Mouse (Mus musculus): ENCODE data around the gene Amotl2. TPM values are rescaled to one million over a fixed set of nuclear protein-coding genes. Genes with fewer than 3 reads are reported as not detected.
"Not testable (repeated sequence)": the region's sequence is repeated elsewhere in the genome, so short reads cannot be mapped to it uniquely, and the experiment has no call there.

Amotl2 gene
- polyA plus RNA-seq, 2 experiments from 2014 or later = not detected

DNA sequence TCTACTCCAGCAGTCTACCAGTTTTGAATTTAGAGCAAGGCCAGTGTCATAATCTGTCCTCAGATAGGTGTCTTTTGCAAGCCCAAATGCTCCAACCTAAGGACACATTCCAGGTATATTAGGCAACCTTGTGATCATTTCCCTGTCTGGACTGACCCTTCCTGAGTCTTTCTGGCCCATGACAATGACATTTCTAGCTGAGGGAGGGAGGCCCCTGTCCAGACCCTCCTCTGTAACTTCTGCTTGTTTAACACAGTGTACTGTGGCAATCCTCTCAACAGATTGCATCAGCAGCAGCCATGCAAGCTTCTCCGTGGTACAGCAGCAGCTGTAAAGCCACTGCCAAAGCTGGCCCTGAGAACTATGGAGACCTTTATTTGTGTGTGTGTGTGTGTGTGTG, 19.5 kb downstream of the Amotl2 start:
- ATAC-seq = no peak

DNA sequence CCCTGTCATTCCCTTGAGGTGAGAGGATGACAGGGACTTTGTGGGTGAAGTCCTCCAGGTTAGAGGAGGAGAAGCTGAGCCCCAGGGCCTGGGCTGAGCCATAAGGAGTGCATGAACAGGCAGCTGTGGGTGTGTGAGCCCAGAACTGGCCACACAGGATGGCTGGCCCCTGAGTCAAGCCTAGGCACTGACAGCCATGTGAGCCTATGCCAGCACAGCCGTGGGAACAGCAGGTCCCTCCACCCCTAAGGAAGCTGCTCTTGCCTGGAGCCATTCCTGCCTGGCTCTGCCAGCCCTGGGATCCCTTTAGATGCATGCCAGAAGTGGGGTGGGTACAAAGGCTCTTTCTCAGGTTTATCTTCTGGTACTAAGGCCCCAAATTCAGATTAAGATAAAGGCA, 20.9 kb downstream of the Amotl2 start:
- ATAC-seq = no peak

DNA sequence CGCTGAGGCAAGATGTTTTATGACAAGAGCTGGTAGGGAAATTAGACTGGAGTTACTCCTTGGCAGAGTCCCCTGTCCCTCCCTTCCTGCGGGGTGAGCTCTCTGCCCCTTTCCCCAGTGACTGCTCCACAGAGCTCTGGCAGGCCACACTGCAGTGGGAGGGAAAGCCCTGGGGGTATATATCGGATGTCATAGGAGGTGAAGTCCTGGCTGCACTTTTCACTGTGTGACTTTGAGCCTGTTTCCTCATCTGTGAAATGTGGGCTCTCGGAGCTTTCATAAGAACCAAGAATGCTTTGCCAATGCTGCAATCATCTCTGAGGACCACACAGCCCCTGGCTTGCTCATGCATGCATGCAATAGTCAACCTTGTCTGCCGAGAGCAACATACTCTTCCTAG, 30.3 kb downstream of the Amotl2 start:
- no peak for ATAC-seq

DNA sequence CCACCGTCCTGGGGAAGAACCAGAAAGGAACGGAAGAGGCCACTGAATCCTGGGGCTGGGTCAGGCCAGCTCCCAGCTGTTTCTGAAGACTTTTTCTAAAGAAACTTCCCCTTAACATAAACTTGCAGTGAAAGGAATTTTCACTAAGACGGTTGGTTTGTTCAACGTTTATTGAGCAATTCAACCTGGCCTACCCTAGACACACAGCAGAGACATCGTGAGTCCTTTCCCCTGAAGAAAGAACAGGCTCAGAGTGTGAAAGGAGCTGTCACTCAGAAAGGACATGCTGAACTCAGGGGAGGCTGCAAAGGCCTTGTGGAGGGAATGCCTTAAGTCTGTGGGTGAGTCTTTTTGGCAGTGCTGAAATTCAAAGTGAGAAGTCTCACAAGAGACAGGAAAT, 31.4 kb downstream of the Amotl2 start:
- ATAC-seq = no peak

DNA sequence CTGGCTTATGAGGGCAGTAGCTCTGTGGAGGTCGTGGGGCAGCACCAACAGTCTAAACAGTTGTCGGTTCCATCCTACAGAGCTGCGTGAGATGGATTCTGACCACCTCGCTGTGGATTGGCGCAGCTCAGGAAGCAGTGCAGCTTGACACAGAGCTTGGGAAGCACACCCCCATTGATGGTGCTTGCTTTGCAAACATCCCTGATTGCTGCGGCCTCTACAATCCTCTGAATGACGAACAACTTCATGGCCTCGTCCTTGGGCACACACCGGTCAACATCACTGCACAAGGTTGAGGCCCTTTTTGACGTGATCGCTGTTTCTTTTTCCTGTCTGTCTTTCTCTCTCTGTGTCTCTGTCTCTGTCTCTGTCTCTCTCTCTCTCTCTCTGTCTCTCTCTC, 32.7 kb downstream of the Amotl2 start:
- ATAC-seq = no peak

DNA sequence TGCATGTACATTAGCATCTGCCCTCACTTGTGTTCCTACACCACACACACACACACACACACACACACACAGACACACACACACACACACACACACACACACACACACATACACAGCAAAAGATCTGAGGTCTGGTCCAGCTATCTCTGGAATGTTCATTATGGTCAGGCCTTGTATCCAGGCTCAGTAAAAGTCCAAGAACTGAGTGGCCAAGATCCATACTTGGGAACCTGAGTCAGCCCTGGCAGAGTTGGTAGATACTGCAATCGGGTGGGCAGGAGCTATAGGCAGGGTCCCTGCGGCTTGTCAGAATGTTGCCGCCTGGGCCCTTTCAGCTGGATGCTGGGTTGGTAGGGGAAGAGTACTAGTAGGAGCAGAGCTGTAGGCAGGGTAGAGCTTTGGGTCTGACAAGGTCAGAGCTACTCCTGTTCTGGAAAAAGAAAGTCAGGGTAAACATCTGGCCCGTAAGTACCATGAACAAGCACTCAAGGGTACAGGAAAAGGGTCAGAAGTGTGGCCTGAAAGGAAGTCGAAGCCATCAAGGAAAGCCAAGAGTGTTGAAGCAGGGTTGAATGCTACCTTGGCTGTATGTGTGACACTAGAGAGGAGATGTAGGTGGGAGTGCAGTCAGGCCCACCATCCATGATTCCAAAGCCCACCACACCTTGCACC, 35.3 kb downstream of the Amotl2 start:
- no peak for ATAC-seq

DNA sequence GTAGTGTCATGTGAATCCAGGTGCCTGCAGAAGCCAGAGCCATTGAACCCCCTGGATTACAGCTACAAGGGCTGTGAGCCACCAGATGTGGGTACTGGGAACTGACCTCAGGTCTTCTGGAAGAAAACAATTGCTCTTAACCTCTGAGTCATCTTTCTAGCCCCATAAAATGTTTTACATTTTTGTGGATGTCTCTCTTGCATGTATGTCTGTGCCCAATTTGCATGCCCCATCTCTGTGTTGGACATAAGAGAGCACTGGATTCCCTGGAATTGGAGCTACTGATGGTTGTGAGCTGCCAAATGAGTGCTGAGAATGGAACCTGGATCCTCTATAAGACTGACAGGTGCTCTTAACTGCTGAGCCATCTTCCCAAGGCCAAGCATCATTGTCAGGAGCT, 36.8 kb downstream of the Amotl2 start:
- no peak for ATAC-seq

DNA sequence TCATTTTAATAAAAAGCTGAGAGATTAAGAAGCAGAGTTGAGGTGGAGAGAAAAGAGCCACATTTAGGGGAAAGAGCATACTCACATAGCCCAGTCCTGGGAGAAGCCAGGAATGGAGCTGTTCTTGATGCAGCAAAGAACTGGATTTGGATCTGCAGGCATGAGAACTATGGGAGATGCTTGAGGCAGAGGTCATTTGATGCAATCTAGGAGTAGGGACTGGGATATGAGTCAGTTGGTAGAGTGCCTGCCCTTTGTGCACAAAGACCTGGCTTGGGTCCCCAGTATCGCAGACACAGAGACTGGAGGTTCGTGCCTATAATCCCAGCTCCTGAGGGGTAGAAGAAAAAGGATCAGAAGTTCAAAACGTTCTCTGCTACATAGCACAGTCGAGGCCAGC, 38.7 kb downstream of the Amotl2 start:
- no peak for ATAC-seq

DNA sequence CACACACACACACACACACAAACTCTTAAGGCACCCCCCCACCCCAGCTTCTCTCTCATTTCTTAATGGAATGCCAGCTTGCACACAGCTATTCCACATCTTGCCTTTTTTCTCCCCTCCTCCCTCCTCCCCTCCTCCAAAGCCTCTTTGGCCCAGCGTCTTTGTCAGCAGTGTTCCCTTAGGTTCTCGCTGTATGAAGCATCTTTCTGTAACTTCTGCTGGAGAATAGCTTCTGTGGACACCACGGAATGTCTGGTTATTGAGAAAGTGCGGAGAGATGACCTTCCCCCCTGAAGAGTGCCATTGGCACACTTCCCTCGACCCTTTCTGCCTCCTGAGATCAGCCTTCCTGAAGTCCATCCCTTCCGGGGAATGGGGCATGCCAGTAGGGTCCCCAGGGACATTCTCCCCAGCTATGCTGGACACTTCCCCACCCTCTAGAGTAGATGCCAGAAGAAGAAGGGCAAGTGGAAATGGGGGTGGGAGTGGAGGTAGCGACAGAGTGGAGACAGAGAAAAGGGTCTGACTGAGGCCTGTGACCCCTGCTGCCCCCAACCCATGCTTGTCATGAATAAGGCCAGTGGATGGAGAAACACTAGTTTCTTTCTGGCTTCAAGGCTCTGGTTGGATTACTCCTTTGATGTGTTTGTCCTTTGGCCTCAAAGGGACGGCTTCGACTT, 39.3 kb downstream of the Amotl2 start:
- ATAC-seq = no peak

DNA sequence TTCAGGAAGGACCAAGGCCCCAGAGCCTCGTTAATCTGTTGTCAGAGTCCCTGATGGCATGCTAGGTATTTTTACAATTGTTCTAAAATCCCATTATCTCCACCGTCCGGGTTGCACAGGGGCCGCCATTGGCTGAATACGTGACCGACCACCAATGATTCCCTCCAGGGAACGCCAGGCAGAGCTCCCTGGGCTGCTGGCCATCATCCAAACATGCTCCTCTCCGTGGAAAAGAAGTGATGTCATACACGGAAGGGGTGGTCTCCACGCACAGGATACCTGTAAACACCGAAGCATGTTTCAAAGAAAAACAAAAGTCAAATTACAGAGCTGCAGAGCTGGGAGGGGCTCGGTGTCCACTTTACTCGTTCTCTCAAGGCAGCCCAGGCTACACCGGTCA, 39.9 kb downstream of the Amotl2 start:
- no peak for ATAC-seq

DNA sequence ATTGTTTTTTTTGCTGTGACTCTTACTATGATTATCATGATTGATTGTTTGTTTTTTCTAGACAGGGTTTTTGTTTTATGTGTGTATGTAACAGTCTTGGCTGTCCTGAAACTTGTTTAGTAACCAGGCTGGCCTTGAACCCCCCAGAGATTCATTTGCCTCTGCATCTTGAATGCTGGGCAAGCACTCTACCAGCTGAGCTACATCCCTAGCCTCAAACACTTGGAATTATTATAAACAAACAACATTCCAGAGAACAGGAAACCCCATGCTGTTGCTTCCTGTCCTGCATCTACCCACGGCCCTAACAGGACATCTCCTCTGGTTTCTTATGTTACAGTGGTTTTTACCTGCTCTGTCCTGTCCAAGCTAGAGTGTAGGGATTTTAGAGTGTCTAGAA, 42.4 kb downstream of the Amotl2 start:
- ATAC-seq = no peak

DNA sequence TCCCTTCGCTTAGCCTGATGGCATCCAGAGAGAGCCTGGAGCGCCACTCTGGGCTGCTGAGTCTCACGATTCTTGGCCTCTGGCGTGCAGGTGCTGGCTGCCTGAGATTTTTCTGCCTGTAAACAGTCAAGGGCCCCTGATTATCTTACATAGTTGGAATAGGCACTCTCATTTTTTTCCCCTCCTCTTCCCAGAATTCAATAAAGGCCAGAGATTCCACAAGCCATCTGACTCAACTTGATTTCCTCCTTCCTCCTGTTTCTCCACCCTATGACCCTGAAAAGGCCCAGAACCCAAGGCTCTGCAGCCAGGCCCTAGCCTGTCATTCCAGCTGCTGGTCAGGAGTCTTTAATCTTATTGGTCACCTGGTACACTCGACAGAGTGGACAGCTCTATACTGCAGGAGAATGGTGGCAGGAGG, 43.1 kb downstream of the Amotl2 start:
- ATAC-seq = no peak

DNA sequence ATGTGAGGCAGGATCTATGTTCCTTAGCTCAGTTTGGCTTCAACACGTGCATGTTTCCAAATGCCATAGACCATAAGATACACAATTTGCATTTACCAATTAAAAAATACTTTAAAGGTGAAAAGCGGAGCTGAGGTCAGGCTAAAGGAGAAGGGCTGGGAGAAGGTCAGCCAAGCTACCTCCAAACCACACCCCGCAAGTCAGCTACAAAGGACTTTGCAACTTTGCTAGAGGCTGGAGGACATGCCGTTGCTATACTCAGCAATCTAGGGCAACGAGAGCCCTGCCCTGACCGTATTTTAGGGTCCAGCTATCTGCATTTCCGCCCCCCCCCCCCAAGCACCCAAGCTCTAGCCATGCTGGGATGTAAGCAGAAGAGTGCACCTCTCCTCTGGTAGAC, 45.1 kb downstream of the Amotl2 start:
- no peak for ATAC-seq

DNA sequence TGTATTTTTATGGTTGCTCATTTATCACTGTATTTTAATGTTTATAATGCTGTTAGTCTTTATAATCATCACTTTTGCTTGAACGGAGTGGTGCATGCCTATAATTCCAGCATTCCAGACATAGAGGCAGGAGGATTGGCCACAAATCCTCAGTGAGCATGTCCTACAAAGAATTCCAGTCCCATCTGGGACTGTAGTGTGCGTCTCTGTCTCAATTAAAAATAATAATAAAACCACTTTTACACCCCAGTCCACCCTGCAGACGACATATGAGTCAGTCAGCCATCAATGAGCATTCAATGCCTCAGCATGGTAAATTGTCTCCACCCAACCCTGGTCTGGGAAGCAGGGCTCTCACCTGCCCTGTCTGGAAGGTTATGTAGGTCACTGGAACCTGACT, 46.4 kb downstream of the Amotl2 start:
- no peak for ATAC-seq

DNA sequence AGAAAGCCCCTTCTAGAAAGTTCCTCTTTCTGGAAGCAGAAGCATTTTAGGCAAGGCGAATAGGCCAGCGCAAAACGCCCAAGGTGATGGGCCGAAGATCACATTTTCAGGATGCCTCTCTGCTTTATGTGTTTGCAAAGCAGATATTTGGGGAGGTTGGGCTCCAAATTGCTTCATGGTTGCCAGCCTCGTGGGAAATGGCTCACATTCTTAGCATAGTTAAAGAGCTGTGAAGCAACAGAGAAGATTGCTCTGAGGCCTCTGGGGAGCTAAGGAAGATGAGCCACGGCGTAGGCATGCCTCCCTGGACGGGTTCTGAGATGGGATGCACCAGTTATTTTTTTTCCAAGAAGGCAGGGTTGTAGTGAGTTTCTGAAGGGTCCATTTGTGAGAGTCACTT, 47.0 kb downstream of the Amotl2 start:
- no peak for ATAC-seq

DNA sequence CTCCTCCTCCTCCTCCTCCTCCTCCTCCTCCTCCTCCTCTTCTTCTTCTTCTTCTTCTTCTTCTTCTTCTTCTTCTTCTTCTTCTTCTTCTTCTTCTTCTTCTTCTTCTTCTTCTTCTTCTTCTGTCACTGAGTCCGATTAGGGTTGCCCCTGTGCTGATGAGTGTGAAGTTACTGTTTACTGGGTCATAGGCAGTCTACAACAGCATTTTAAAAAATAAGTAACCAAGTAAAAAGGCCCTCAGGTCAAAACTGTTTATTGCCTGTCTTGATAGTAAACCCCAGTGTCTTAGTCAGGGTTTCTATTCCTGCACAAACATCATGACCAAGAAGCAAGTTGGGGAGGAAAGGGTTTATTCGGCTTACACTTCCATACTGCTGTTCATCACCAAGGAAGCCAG, 48.1 kb downstream of the Amotl2 start:
- not testable (repeated sequence) for ATAC-seq

DNA sequence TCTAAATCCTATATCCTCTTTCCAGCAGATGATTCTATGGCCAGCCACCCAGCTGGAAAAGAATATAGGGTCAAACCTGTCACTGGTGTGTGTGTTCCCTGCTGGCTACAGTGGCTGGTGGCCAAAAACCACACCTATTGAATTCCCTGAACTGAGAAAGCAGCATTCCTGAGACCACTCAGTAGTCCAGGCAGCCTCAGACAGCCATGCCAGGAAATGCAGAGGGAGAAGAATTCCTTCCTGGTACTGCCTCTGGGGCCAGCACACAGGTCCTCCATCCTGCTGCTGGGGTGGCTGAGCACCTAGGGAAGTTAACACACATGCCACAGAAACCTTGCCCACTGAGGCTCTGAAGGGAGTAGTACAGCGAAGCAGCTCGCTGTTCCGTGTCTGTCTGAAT, 50.3 kb downstream of the Amotl2 start:
- no peak for ATAC-seq

DNA sequence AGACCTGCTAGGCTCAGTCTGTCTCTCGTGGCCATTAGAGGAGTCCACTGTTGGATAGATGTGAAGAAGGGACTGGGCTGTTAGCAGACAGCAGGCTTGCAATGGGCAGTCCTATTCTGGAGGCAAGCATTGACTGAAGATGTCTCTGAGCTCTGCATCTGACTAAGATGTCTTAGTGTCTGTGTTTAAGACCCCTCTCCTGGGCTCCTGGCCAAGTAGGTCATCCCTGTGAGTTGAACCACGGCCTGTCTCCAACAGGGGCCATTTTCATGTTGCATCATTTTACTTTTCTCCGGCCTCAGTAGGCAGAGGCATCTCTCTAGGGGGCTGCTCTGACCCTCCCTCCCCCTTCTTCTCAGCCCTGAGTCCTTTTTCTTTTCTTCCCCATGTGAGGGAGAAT, 52.8 kb downstream of the Amotl2 start:
- ATAC-seq = no peak

DNA sequence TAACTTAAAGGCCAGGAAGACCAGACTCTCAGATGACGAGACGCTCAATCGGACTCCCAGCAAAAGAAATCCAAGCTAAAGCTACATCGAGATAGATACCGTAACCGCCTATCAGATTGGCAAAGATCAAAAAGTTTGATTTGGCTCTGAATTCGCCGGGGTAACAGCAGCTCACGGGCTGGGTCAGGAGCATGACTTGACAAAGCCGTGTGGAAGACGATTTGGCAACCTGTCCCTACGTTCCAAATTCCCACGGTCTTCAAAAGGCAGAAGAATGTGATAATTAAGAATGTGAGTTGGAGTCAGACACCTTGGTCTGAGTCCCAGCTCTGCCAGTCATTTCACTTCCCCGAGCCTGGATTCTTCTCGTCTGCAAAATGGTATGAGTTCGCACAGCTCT, 53.7 kb downstream of the Amotl2 start:
- no peak for ATAC-seq

DNA sequence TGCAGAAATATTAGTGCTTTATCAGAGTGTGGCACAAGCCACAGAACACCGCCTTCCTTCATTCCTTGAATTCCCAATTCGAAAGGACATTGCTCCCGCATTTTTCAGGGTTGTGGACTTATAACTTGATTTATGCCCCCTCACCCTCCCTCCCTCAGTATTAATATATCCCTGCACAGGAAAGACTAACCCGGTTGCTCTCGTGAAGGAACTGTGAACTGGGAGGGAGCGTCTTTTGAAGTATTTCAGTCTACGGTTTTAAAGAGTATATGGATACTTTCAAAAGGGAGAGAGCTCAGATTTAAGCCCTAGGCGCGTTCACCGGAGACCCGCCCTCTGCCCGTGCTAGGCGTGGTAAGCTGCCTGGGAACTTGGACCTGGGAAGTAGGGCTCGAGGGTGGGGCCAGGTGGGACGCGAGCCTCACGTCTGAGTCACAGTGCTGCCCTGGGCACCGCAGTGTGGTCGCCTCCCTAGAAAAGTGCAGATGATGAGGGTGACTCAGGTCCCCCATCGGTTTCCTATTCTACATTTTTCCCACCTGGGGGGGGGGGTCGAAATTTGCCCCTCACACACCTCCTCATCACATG, 54.9 kb downstream of the Amotl2 start:
- no peak for ATAC-seq

DNA sequence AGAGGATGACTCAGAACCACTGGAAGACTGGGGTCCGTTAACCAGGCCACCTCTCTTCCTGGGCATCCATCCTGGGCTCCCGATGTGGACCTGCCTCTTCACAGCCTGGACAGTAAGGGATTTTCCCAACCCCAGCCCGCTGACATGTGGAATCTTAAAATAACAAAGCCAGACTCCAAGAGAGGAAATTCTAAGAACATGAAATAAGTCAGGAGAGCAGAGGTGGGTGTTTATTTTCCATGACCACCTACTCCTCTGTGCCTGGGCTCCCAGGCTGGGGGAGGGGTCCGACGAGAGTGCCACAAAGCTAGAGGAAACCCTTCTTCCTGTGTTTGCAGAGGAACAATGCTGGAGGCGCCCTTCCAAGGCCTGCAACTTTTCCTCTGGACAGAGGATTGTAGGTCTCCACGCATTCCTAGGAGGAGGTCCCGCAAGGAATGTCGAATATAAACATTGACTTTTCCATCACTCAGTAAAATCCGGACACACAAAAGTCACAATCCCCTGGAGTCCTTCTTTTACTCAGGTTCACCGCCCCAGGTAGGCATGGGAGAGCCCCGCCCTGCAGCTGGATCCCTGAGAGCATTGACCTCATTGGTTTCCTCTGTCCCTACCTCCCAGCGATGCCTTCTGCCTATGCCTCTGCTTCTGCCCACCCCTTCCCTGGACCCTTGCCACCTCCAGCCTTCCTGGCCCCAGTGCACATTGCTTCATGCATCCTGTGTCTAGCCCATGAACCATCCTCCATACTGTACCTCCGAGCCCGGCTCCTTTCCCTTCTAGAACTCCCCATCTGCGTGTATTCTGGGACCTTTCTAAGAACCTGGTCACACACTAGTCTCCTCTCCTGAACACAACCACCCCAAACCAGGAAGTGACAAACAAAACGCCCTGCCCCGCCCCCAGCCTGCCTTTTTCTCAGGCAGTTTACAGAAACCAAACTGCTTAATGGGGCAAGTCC, 61.4 kb downstream of the Amotl2 start:
- no peak for ATAC-seq

DNA sequence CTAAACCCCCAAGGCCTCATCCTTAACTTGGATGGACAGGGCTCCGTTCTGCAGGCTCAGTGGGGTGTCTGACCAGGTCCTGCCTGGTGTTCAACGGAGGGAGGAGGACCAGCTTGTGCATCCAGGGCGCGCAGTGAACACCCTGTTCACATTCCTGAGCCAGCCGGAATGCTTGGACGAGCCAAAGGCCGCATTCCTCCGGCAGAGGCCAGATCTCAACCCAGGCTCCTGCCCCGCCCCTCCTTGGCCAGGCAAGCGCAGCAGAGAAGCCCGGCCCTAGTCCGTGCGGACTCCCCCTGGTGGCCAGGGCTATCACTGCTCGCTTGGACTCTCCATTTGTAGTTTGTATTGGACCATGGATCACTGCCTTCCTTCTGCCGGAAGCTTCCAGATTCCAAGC, 63.0 kb downstream of the Amotl2 start:
- peak; percentile 60 for ATAC-seq
